Mouse (Mus musculus): ENCODE measurements around the gene Tor1a. TPM values are rescaled to one million over a fixed set of nuclear protein-coding genes. Genes with fewer than 3 reads are reported as not detected.

The Tor1a gene
- polyA plus RNA-seq, 1 experiment from 2014 or later = 82.9 TPM

DNA sequence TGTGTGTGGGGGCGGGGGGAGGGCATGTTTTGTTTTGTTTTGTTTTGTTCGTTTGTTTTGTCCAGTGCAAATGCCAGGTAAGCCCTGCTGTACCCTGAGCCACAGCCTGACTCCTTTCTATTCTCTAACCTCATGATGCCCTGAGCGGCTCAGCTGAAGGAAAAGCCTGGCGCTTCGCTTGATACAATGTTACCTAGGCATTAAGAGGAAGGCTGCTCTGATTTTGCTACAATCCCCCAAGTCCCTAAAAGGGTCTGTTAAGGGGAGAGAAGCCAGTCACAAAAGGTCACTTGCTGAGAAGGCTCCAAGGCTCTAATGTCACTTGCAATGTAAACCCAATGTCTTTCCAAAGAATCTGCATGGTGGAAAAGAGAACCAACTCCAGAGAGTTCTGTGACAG lies 52.4 kb downstream of the Tor1a start:
- Histone ChIP-seq H3K36me3 (replicated peaks; ENCODE audit: insufficient read depth, low read length) (no peaks in the 10 kb centered on the region), H3K4me3 (ENCODE audit: low read depth, low read length) (no peak overlapping the region), H3K27me3 (ENCODE audit: insufficient read depth, low read length) (no peaks in the 10 kb centered on the region), H3K4me1 (ENCODE audit: insufficient read depth) (no peaks in the 10 kb centered on the region), H3K27ac (ENCODE audit: low read depth) (no peak overlapping the region), H3K4me2 (ENCODE audit: low read depth, low read length) (no peak overlapping the region), H3K9ac (replicated peaks) (no peak overlapping the region), H3K9me3 (ENCODE audit: low read length) (no peaks in the 10 kb centered on the region)
- DNase-seq = no peak
- TF ChIP-seq CTCF (IDR thresholded peaks at IDR 0.05; ENCODE audit: low read depth) (no peak), EP300 (IDR thresholded peaks at IDR 0.05; ENCODE audit: low read depth) (no peak)
- ATAC-seq = no peak
- WGBS (ENCODE audit: insufficient replicate concordance) = 76% methylated on average over 5 of the region's 5 CpGs

GRCm38 (mm10) chr2:30914836-30915235 lies 52.9 kb downstream of the Tor1a start:
- Histone ChIP-seq H3K27ac (ENCODE audit: low read depth) (no peak overlapping the region), H3K4me2 (ENCODE audit: low read depth, low read length) (no peak overlapping the region), H3K4me3 (ENCODE audit: low read depth, low read length) (no peak overlapping the region), H3K36me3 (replicated peaks; ENCODE audit: insufficient read depth, low read length) (no peaks in the 10 kb centered on the region), H3K27me3 (ENCODE audit: insufficient read depth, low read length) (no peaks in the 10 kb centered on the region), H3K4me1 (ENCODE audit: insufficient read depth) (no peaks in the 10 kb centered on the region), H3K9ac (replicated peaks) (no peak overlapping the region), H3K9me3 (ENCODE audit: low read length) (no peaks in the 10 kb centered on the region)
- no peak for ATAC-seq
- 51% methylated on average over 3 of the region's 3 CpGs for WGBS (ENCODE audit: insufficient replicate concordance)
- no peak for TF ChIP-seq CTCF (IDR thresholded peaks at IDR 0.05; ENCODE audit: low read depth)
- no peak for TF ChIP-seq EP300 (IDR thresholded peaks at IDR 0.05; ENCODE audit: low read depth)
- no peak for DNase-seq

DNA sequence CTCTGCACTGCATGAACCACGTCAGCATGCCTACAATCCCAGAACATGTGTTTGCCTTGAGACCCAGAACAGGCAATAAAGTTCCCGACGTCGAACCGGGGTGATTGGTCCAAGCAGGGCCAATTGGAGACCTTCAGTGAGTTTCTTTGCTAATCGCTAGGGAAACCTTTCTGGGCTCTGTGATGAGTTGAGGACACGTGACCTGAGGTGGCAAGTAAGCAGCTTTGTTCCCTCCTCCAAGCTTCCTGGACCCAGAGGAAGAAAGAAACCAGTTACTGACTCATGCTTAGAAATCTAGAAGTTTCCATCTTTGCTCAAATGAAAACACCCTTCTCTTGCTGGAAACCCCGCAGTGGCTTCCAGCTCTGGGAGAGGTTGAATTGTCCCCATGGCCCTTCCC lies 54.7 kb downstream of the Tor1a start:
- no peaks in the 10 kb centered on the region for H3K27me3 ChIP-seq (ENCODE audit: insufficient read depth, low read length)
- H3K4me2 ChIP-seq (ENCODE audit: low read depth, low read length) = no peak overlapping the region
- no peaks in the 10 kb centered on the region for H3K4me1 ChIP-seq (ENCODE audit: insufficient read depth)
- no peaks in the 10 kb centered on the region for H3K9me3 ChIP-seq (ENCODE audit: low read length)
- WGBS (ENCODE audit: insufficient replicate concordance) = 73% methylated on average over 8 of the region's 8 CpGs
- H3K4me3 ChIP-seq (ENCODE audit: low read depth, low read length) = no peak overlapping the region
- no peak for ATAC-seq
- no peak for DNase-seq
- no peaks in the 10 kb centered on the region for H3K36me3 ChIP-seq (replicated peaks; ENCODE audit: insufficient read depth, low read length)
- TF ChIP-seq CTCF (IDR thresholded peaks at IDR 0.05; ENCODE audit: low read depth) = no peak
- TF ChIP-seq EP300 (IDR thresholded peaks at IDR 0.05; ENCODE audit: low read depth) = no peak
- no peak overlapping the region for H3K27ac ChIP-seq (ENCODE audit: low read depth)
- H3K9ac ChIP-seq (replicated peaks) = no peak overlapping the region

DNA sequence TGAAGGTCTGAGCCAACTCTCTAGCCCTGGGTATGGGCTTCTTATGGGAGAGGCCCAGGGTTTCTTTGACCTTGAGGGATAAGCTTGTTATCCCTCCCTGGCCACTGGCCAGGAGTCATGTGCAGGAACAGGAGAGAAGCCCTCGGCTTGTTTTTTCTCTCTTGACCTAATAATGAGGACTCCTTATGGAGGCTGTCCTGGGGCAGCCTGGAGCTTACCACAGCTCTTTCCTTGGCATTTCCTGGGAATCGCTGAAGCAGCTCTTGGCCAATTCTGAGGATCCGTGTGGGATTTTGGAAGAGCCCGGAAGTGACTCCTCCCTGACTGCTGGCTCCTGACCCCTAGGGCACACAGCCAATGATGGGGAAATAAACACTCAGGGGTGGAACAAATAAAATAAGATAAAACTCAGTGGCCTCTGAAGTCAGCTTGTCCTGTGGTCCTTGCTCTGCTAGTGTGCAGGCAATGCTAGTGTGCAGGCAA lies 55.4 kb downstream of the Tor1a start:
- Histone ChIP-seq H3K27me3 (ENCODE audit: insufficient read depth, low read length) (no peaks in the 10 kb centered on the region), H3K9ac (replicated peaks) (no peak overlapping the region), H3K4me2 (ENCODE audit: low read depth, low read length) (no peak overlapping the region), H3K4me3 (ENCODE audit: low read depth, low read length) (no peak overlapping the region), H3K27ac (ENCODE audit: low read depth) (0 out of 2 replicates have a peak overlapping the region, but pooled peaks have one; percentile 6), H3K36me3 (replicated peaks; ENCODE audit: insufficient read depth, low read length) (no peaks in the 10 kb centered on the region), H3K4me1 (ENCODE audit: insufficient read depth) (no peaks in the 10 kb centered on the region), H3K9me3 (ENCODE audit: low read length) (no peaks in the 10 kb centered on the region)
- DNase-seq (peak; percentile 44), ATAC-seq (peak; percentile 36; the same call in 1 of the 2 replicates)
- no peak for TF ChIP-seq CTCF (IDR thresholded peaks at IDR 0.05; ENCODE audit: low read depth)
- TF ChIP-seq EP300 (IDR thresholded peaks at IDR 0.05; ENCODE audit: low read depth) = no peak
- WGBS (ENCODE audit: insufficient replicate concordance) = 56% methylated on average over 4 of the region's 4 CpGs

Other genes starting within 250 kb of the Tor1a start
- not detected in 2 replicates for gene 1700001O22Rik, start 164.3 kb downstream of the Tor1a start, polyA plus RNA-seq (2015; fragmentation: Nextera tagmentation; extraction: Ambion mirVana)
- 27.8 and 30.2 TPM in 2 replicates for gene Ntmt1, start 160.1 kb downstream of the Tor1a start, polyA plus RNA-seq (2015; fragmentation: Nextera tagmentation; extraction: Ambion mirVana)
- gene Asb6, start 137.6 kb downstream of the Tor1a start, polyA plus RNA-seq (2015; fragmentation: Nextera tagmentation; extraction: Ambion mirVana) = 16.7 and 16.9 TPM in 2 replicates
- 0.07 and 0.17 TPM in 2 replicates for gene Prrx2, start 133.0 kb downstream of the Tor1a start, polyA plus RNA-seq (2015; fragmentation: Nextera tagmentation; extraction: Ambion mirVana)
- gene Ptges, start 38.1 kb downstream of the Tor1a start, polyA plus RNA-seq (2015; fragmentation: Nextera tagmentation; extraction: Ambion mirVana) = 1.4 and 1.7 TPM in 2 replicates
- gene Tor1b, start 15.0 kb downstream of the Tor1a start, polyA plus RNA-seq (2015; fragmentation: Nextera tagmentation; extraction: Ambion mirVana) = 29.2 and 31.1 TPM in 2 replicates
- gene BC005624, start 14.3 kb upstream of the Tor1a start, polyA plus RNA-seq (2015; fragmentation: Nextera tagmentation; extraction: Ambion mirVana) = 18.9 and 19.6 TPM in 2 replicates
- 2.7 and 3.5 TPM in 2 replicates for gene Usp20, start 14.3 kb upstream of the Tor1a start, polyA plus RNA-seq (2015; fragmentation: Nextera tagmentation; extraction: Ambion mirVana)
- 4.1 and 4.5 TPM in 2 replicates for gene Fnbp1, start 174.1 kb upstream of the Tor1a start, polyA plus RNA-seq (2015; fragmentation: Nextera tagmentation; extraction: Ambion mirVana)
- gene Gpr107, start 184.4 kb upstream of the Tor1a start, polyA plus RNA-seq (2015; fragmentation: Nextera tagmentation; extraction: Ambion mirVana) = 9.2 and 9.8 TPM in 2 replicates